Comparison of ENCODE assay signal across 17 mouse cellular contexts in genomic region chr2:79369061-79369524, GRCm38 (mm10).
DNase-seq lines count a peak whose midpoint lies in the region; ATAC-seq and TF ChIP-seq lines count a peak whose summit lies in the region.
"Had no signal": no experiment of that assay in that cellular context is flagged by ENCODE, and none has a peak within 500 bp of the region (broad histone marks: within the 10 kb centered on the region; RNA-seq: fewer than 3 reads in every experiment).

No protein-coding gene starts in this region.

- 0 out of 2 replicates have a peak, but pooled peaks have one; percentile 27 for ATAC-seq in kidney, embryonic 16.5 days (ENCODE audit: low FRiP score, low TSS enrichment)
- peak; percentile 80 for ATAC-seq in liver, embryonic 14.5 days (ENCODE audit: insufficient read depth)
- ATAC-seq in megakaryocyte, adult 5-6 weeks (ENCODE audit: poor library complexity, severe bottlenecking) = no peak
- no peak for ATAC-seq in intestine, embryonic 15.5 days
- ATAC-seq: lung, postnatal 0 days had no signal

- H3K4me3 ChIP-seq in kidney, embryonic 16.5 days (ENCODE audit: low read length) = no peak overlapping the region
- H3K4me3 ChIP-seq in ES-Bruce4 (ENCODE audit: low read depth, low read length) = peak overlapping the region; percentile 5; the same call in 1 of the 2 replicates
- no peak overlapping the region for H3K4me3 ChIP-seq in liver, embryonic 14.5 days (ENCODE audit: insufficient read depth in 1 of 2, low read depth in 2 of 2, low read length in 2 of 2)
- H3K4me3 ChIP-seq in intestine, embryonic 15.5 days (replicated peaks) = no peak overlapping the region
- H3K4me3 ChIP-seq: neural tube, embryonic 12.5 days had no signal

- no peak overlapping the region for H3K9ac ChIP-seq in kidney, embryonic 16.5 days (replicated peaks; ENCODE audit: low read length)
- H3K9ac ChIP-seq in ES-Bruce4 (ENCODE audit: low read depth, poor library complexity, severe bottlenecking) = no peak overlapping the region
- no peak overlapping the region for H3K9ac ChIP-seq in liver, embryonic 14.5 days (replicated peaks)
- H3K9ac ChIP-seq in intestine, embryonic 15.5 days = no peak overlapping the region
- H3K9ac ChIP-seq: neural tube, embryonic 12.5 days had no signal

- H3K4me2 ChIP-seq in kidney, embryonic 16.5 days (replicated peaks; ENCODE audit: low read depth, low read length) = no peak overlapping the region
- no peak overlapping the region for H3K4me2 ChIP-seq in liver, embryonic 14.5 days (ENCODE audit: low read depth)
- no peak overlapping the region for H3K4me2 ChIP-seq in intestine, embryonic 15.5 days (replicated peaks)
- H3K4me2 ChIP-seq: neural tube, embryonic 12.5 days had no signal

- peak; percentile 86 for TF ChIP-seq EP300 in ES-Bruce4 (IDR thresholded peaks at IDR 0.05; ENCODE audit: insufficient read depth, low read depth, low read length)
- no peak for TF ChIP-seq EP300 in liver, embryonic 14.5 days (IDR thresholded peaks at IDR 0.05; ENCODE audit: low read depth)

- no peaks in the 10 kb centered on the region for H3K36me3 ChIP-seq in kidney, embryonic 16.5 days (ENCODE audit: insufficient read depth, low read length)
- H3K36me3 ChIP-seq in ES-Bruce4 (ENCODE audit: control insufficient read depth, insufficient read depth, low read length, poor library complexity, severe bottlenecking) = no peaks in the 10 kb centered on the region
- no peaks in the 10 kb centered on the region for H3K36me3 ChIP-seq in liver, embryonic 14.5 days (replicated peaks; ENCODE audit: control insufficient read depth, insufficient read depth, low read depth)
- H3K36me3 ChIP-seq in intestine, embryonic 15.5 days = no peaks in the 10 kb centered on the region
- H3K36me3 ChIP-seq: G1E; neural tube, embryonic 12.5 days had no signal

- WGBS in kidney, embryonic 16.5 days = 56% methylated on average over 7 of the region's 7 CpGs
- WGBS in liver, embryonic 14.5 days (ENCODE audit: insufficient replicate concordance) = 67% methylated on average over 7 of the region's 7 CpGs
- WGBS in intestine, embryonic 15.5 days = 76% methylated on average over 7 of the region's 7 CpGs

- H3K27me3 ChIP-seq in kidney, embryonic 16.5 days (ENCODE audit: insufficient read depth, low read length) = no peaks in the 10 kb centered on the region
- H3K27me3 ChIP-seq in ES-Bruce4 (ENCODE audit: control insufficient read depth, insufficient read depth, low read length, poor library complexity, severe bottlenecking) = no peaks in the 10 kb centered on the region
- no peaks in the 10 kb centered on the region for H3K27me3 ChIP-seq in liver, embryonic 14.5 days (ENCODE audit: control insufficient read depth, insufficient read depth, low read length)
- H3K27me3 ChIP-seq in intestine, embryonic 15.5 days (replicated peaks) = no peaks in the 10 kb centered on the region
- H3K27me3 ChIP-seq: neural tube, embryonic 12.5 days had no signal

- H3K4me1 ChIP-seq in kidney, embryonic 16.5 days (ENCODE audit: insufficient read depth, low read length) = 0 out of 2 replicates have a peak, but pooled peaks cover 4% of the 10 kb centered on the region
- H3K4me1 ChIP-seq in ES-Bruce4 (ENCODE audit: control insufficient read depth, insufficient read depth, low read length) = peaks cover 3% of the 10 kb centered on the region
- peaks cover 0 to 5% of the 10 kb centered on the region in 2 experiments; a peak in 1 of 4 replicates for H3K4me1 ChIP-seq in liver, embryonic 14.5 days (replicated peaks; ENCODE audit: control insufficient read depth in 2 of 2, insufficient read depth in 2 of 2, low read length in 1 of 2)
- H3K4me1 ChIP-seq in intestine, embryonic 15.5 days (replicated peaks) = no peaks in the 10 kb centered on the region
- H3K4me1 ChIP-seq: neural tube, embryonic 12.5 days had no signal

- TF ChIP-seq POLR2A in ES-Bruce4 (IDR thresholded peaks at IDR 0.05; ENCODE audit: insufficient read depth, low read length) = no peak

- H3K9me3 ChIP-seq in kidney, embryonic 16.5 days (ENCODE audit: low read length) = no peaks in the 10 kb centered on the region
- no peaks in the 10 kb centered on the region for H3K9me3 ChIP-seq in ES-Bruce4 (replicated peaks; ENCODE audit: control insufficient read depth, insufficient read depth, low read length, poor library complexity, severe bottlenecking)
- no peaks in the 10 kb centered on the region for H3K9me3 ChIP-seq in liver, embryonic 14.5 days (ENCODE audit: control insufficient read depth, low read length)
- H3K9me3 ChIP-seq in intestine, embryonic 15.5 days = no peaks in the 10 kb centered on the region
- H3K9me3 ChIP-seq: G1E; neural tube, embryonic 12.5 days had no signal

- no peak overlapping the region for H3K27ac ChIP-seq in kidney, embryonic 16.5 days (ENCODE audit: low read length)
- no peak overlapping the region for H3K27ac ChIP-seq in ES-Bruce4 (ENCODE audit: insufficient read depth, low read length)
- H3K27ac ChIP-seq in liver, embryonic 14.5 days = no peak overlapping the region
- no peak overlapping the region for H3K27ac ChIP-seq in intestine, embryonic 15.5 days
- H3K27ac ChIP-seq: neural tube, embryonic 12.5 days had no signal

- no peak for TF ChIP-seq CTCF in ES-Bruce4 (IDR thresholded peaks at IDR 0.05; ENCODE audit: low read depth, low read length)
- no peak for TF ChIP-seq CTCF in liver, embryonic 14.5 days (IDR thresholded peaks at IDR 0.05; ENCODE audit: low read depth)

- DNase-seq in kidney, adult 8-10 months = no peak
- peak; percentile 10 for DNase-seq in adrenal gland, postnatal 25 days
- DNase-seq in liver, embryonic 14.5 days (ENCODE audit: low read depth in 3 of 3, low spot score in 3 of 3) = peak; percentile 35 to 41 (median 36)
- DNase-seq in cerebellum, adult 11-12 months = no peak
- DNase-seq: cerebellum, adult 9-10 months; gastrocnemius, postnatal 10 days; heart, postnatal 14 days; kidney, postnatal 25 days; right cerebral cortex, postnatal 4 days; thymus, adult 18-20 months had no signal

Comparison
In these comparisons a context has a peak if more than half of its experiments do, and no peak if none do; other contexts are left out.
1. ATAC-seq: peak in kidney, embryonic 16.5 days (single experiment) and liver, embryonic 14.5 days (single experiment); none in megakaryocyte, adult 5-6 weeks (single experiment) and intestine, embryonic 15.5 days (single experiment).
2. DNase-seq: peak in adrenal gland, postnatal 25 days (single experiment) and liver, embryonic 14.5 days (3 of 3); none in kidney, adult 8-10 months (0 of 2) and cerebellum, adult 11-12 months (single experiment).